Mouse (Mus musculus): ENCODE data around the gene Slc36a3. TPM values are rescaled to one million over a fixed set of nuclear protein-coding genes. Genes with fewer than 3 reads are reported as not detected.

Slc36a3 gene
- polyA plus RNA-seq, 1 experiment = not detected

GRCm38 (mm10) chr11:55089892-55090291, 61.6 kb downstream of the Slc36a3 start:
- Histone ChIP-seq H3ac (ENCODE audit: control insufficient read depth, insufficient read length) (no peak overlapping the region), H3K4me3 (no peak overlapping the region), H3K36me3 (ENCODE audit: control insufficient read depth, insufficient read depth) (no peaks in the 10 kb centered on the region), H3K79me2 (ENCODE audit: control insufficient read depth, insufficient read depth) (no peaks in the 10 kb centered on the region), H3K27me3 (ENCODE audit: control insufficient read depth, insufficient read depth, insufficient read length) (peaks cover 5% of the 10 kb centered on the region), H3K4me2 (ENCODE audit: low read depth) (no peak overlapping the region)
- TF ChIP-seq MYOD1 (IDR thresholded peaks at IDR 0.05; ENCODE audit: control insufficient read depth in 1 of 3, insufficient read length in 2 of 3, low read depth in 2 of 3) = no peak
- TF ChIP-seq MYOG (IDR thresholded peaks at IDR 0.05; ENCODE audit: control insufficient read depth in 1 of 3, insufficient read depth in 1 of 3, insufficient read length in 2 of 3, low read depth in 2 of 3) = no peak
- no peak for TF ChIP-seq SRF (IDR thresholded peaks at IDR 0.05; ENCODE audit: control insufficient read depth, insufficient read length, low read depth)
- TF ChIP-seq POLR2A (IDR thresholded peaks at IDR 0.05; ENCODE audit: insufficient read length, low read depth) = no peak
- TF ChIP-seq REST (IDR thresholded peaks at IDR 0.05; ENCODE audit: insufficient read depth, insufficient read length) = no peak
- no peak for TF ChIP-seq MAX (IDR thresholded peaks at IDR 0.05; ENCODE audit: low read depth)
- TF ChIP-seq USF1 (IDR thresholded peaks at IDR 0.05; ENCODE audit: low read depth) = no peak
- TF ChIP-seq E2F4 (IDR thresholded peaks at IDR 0.05; ENCODE audit: insufficient read depth) = no peak
- TF ChIP-seq POLR2AphosphoS2 (IDR thresholded peaks at IDR 0.05; ENCODE audit: insufficient read length, low read depth) = no peak
- no peak for TF ChIP-seq TCF12 (IDR thresholded peaks at IDR 0.05; ENCODE audit: insufficient read depth, poor library complexity, severe bottlenecking)
- no peak for TF ChIP-seq CEBPB (IDR thresholded peaks at IDR 0.05; ENCODE audit: insufficient read depth, poor library complexity, severe bottlenecking)
- no peak for TF ChIP-seq TCF3 (IDR thresholded peaks at IDR 0.05; ENCODE audit: insufficient read length, low read depth)

GRCm38 (mm10) chr11:55087006-55087405, 64.5 kb downstream of the Slc36a3 start:
- Histone ChIP-seq H3K4me3 (no peak overlapping the region), H3K79me2 (ENCODE audit: control insufficient read depth, insufficient read depth) (no peaks in the 10 kb centered on the region), H3K27me3 (ENCODE audit: control insufficient read depth, insufficient read depth, insufficient read length) (peaks cover 5% of the 10 kb centered on the region), H3K36me3 (ENCODE audit: control insufficient read depth, insufficient read depth) (no peaks in the 10 kb centered on the region), H3ac (ENCODE audit: control insufficient read depth, insufficient read length) (no peak overlapping the region), H3K4me2 (ENCODE audit: low read depth) (no peak overlapping the region)
- no peak for TF ChIP-seq POLR2AphosphoS2 (IDR thresholded peaks at IDR 0.05; ENCODE audit: insufficient read length, low read depth)
- TF ChIP-seq CEBPB (IDR thresholded peaks at IDR 0.05; ENCODE audit: insufficient read depth, poor library complexity, severe bottlenecking) = 0 out of 2 replicates have a peak, but pooled peaks have one; percentile 35
- TF ChIP-seq MYOD1 (IDR thresholded peaks at IDR 0.05; ENCODE audit: control insufficient read depth in 1 of 3, insufficient read length in 2 of 3, low read depth in 2 of 3) = no peak

GRCm38 (mm10) chr11:55085396-55085795, 66.1 kb downstream of the Slc36a3 start:
- H3K4me3 ChIP-seq = no peak overlapping the region
- H3ac ChIP-seq (ENCODE audit: control insufficient read depth, insufficient read length) = no peak overlapping the region
- peak overlapping the region; percentile 18 for H3K4me2 ChIP-seq (ENCODE audit: low read depth)
- H3K79me2 ChIP-seq (ENCODE audit: control insufficient read depth, insufficient read depth) = no peaks in the 10 kb centered on the region
- peaks cover 5% of the 10 kb centered on the region for H3K27me3 ChIP-seq (ENCODE audit: control insufficient read depth, insufficient read depth, insufficient read length)
- no peak for TF ChIP-seq SRF (IDR thresholded peaks at IDR 0.05; ENCODE audit: control insufficient read depth, insufficient read length, low read depth)
- peak in 1 of 3 experiments; percentile 18 for TF ChIP-seq MYOD1 (IDR thresholded peaks at IDR 0.05; ENCODE audit: control insufficient read depth in 1 of 3, insufficient read length in 2 of 3, low read depth in 2 of 3)
- no peaks in the 10 kb centered on the region for H3K36me3 ChIP-seq (ENCODE audit: control insufficient read depth, insufficient read depth)

- Histone ChIP-seq H3K36me3 (ENCODE audit: control insufficient read depth, insufficient read depth) (no peaks in the 10 kb centered on the region), H3K27me3 (ENCODE audit: control insufficient read depth, insufficient read depth, insufficient read length) (peaks cover 5% of the 10 kb centered on the region), H3K4me2 (ENCODE audit: low read depth) (peak overlapping the region; percentile 18), H3K4me3 (no peak overlapping the region), H3K79me2 (ENCODE audit: control insufficient read depth, insufficient read depth) (no peaks in the 10 kb centered on the region), H3ac (ENCODE audit: control insufficient read depth, insufficient read length) (no peak overlapping the region)
- TF ChIP-seq E2F4 (IDR thresholded peaks at IDR 0.05; ENCODE audit: insufficient read depth) = no peak
- no peak for TF ChIP-seq MYOG (IDR thresholded peaks at IDR 0.05; ENCODE audit: control insufficient read depth in 1 of 3, insufficient read depth in 1 of 3, insufficient read length in 2 of 3, low read depth in 2 of 3)
- TF ChIP-seq TCF12 (IDR thresholded peaks at IDR 0.05; ENCODE audit: insufficient read depth, poor library complexity, severe bottlenecking) = no peak
- TF ChIP-seq USF1 (IDR thresholded peaks at IDR 0.05; ENCODE audit: low read depth) = no peak
- no peak for TF ChIP-seq POLR2A (IDR thresholded peaks at IDR 0.05; ENCODE audit: insufficient read length, low read depth)
- peak; percentile 87 for TF ChIP-seq CEBPB (IDR thresholded peaks at IDR 0.05; ENCODE audit: insufficient read depth, poor library complexity, severe bottlenecking)
These were observed 66.9 kb downstream of the Slc36a3 start for GRCm38 (mm10) chr11:55084629-55085028.

- H3K4me2 ChIP-seq (ENCODE audit: low read depth) = no peak overlapping the region
- H3K4me3 ChIP-seq = no peak overlapping the region
- no peaks in the 10 kb centered on the region for H3K79me2 ChIP-seq (ENCODE audit: control insufficient read depth, insufficient read depth)
- no peaks in the 10 kb centered on the region for H3K36me3 ChIP-seq (ENCODE audit: control insufficient read depth, insufficient read depth)
- no peaks in the 10 kb centered on the region for H3K27me3 ChIP-seq (ENCODE audit: control insufficient read depth, insufficient read depth, insufficient read length)
- no peak overlapping the region for H3ac ChIP-seq (ENCODE audit: control insufficient read depth, insufficient read length)
- peak in 1 of 3 experiments; percentile 36 for TF ChIP-seq MYOD1 (IDR thresholded peaks at IDR 0.05; ENCODE audit: control insufficient read depth in 1 of 3, insufficient read length in 2 of 3, low read depth in 2 of 3)
- no peak for TF ChIP-seq CEBPB (IDR thresholded peaks at IDR 0.05; ENCODE audit: insufficient read depth, poor library complexity, severe bottlenecking)
These were observed 70.3 kb downstream of the Slc36a3 start for GRCm38 (mm10) chr11:55081206-55081605.

- Histone ChIP-seq H3ac (ENCODE audit: control insufficient read depth, insufficient read length) (no peak overlapping the region), H3K4me2 (ENCODE audit: low read depth) (no peak overlapping the region), H3K27me3 (ENCODE audit: control insufficient read depth, insufficient read depth, insufficient read length) (no peaks in the 10 kb centered on the region), H3K36me3 (ENCODE audit: control insufficient read depth, insufficient read depth) (no peaks in the 10 kb centered on the region), H3K79me2 (ENCODE audit: control insufficient read depth, insufficient read depth) (no peaks in the 10 kb centered on the region), H3K4me3 (no peak overlapping the region)
- TF ChIP-seq TCF3 (IDR thresholded peaks at IDR 0.05; ENCODE audit: insufficient read length, low read depth) (no peak), MAX (IDR thresholded peaks at IDR 0.05; ENCODE audit: low read depth) (no peak), MYOG (IDR thresholded peaks at IDR 0.05; ENCODE audit: control insufficient read depth in 1 of 3, insufficient read depth in 1 of 3, insufficient read length in 2 of 3, low read depth in 2 of 3) (no peak), CEBPB (IDR thresholded peaks at IDR 0.05; ENCODE audit: insufficient read depth, poor library complexity, severe bottlenecking) (no peak), MYOD1 (IDR thresholded peaks at IDR 0.05; ENCODE audit: control insufficient read depth in 1 of 3, insufficient read length in 2 of 3, low read depth in 2 of 3) (no peak), TCF12 (IDR thresholded peaks at IDR 0.05; ENCODE audit: insufficient read depth, poor library complexity, severe bottlenecking) (no peak), POLR2A (IDR thresholded peaks at IDR 0.05; ENCODE audit: insufficient read length, low read depth) (no peak), USF1 (IDR thresholded peaks at IDR 0.05; ENCODE audit: low read depth) (no peak), E2F4 (IDR thresholded peaks at IDR 0.05; ENCODE audit: insufficient read depth) (no peak), POLR2AphosphoS2 (IDR thresholded peaks at IDR 0.05; ENCODE audit: insufficient read length, low read depth) (no peak), SRF (IDR thresholded peaks at IDR 0.05; ENCODE audit: control insufficient read depth, insufficient read length, low read depth) (no peak), REST (IDR thresholded peaks at IDR 0.05; ENCODE audit: insufficient read depth, insufficient read length) (no peak)
These were observed 72.3 kb downstream of the Slc36a3 start for GRCm38 (mm10) chr11:55079180-55079579.
